In genomic region chr11:115419531-115420237, GRCm38 (mm10) we compare ENCODE assay signal across 8 mouse cellular contexts. TPM values are rescaled to one million over a fixed set of nuclear protein-coding genes. Genes with fewer than 3 reads are reported as not detected.
DNase-seq lines count a peak whose midpoint lies in the region; ATAC-seq and TF ChIP-seq lines count a peak whose summit lies in the region.

Atp5h (minus strand) TSS chr11:115419962.
Kctd2 (plus strand) TSS chr11:115420128.

- TF ChIP-seq EP300 in liver, postnatal 0 days (IDR thresholded peaks at IDR 0.05; ENCODE audit: low read depth) = no peak

- ATAC-seq in forebrain, embryonic 13.5 days = peak; percentile 99
- peak; percentile 98 for ATAC-seq in liver, postnatal 0 days
- peak; percentile 98 for ATAC-seq in neural tube, embryonic 14.5 days (ENCODE audit: low read depth)

- DNase-seq in c-Kit-positive CD71-positive TER-119-positive erythroid progenitor cells, embryonic 14.5 days (ENCODE audit: low spot score) = peak; percentile 94
- peak; percentile 97 for DNase-seq in heart, postnatal 10 days
- DNase-seq in large intestine, adult 2 months (ENCODE audit: low read depth, low spot score) = peak; percentile 94
- DNase-seq in liver, postnatal 0 days = peak; percentile 95
- DNase-seq in testis, postnatal 10 days (ENCODE audit: low spot score) = peak; percentile 94

- no peak for TF ChIP-seq CTCF in E14TG2a.4 (conservative IDR thresholded peaks at IDR 0.05; ENCODE audit: low read length)
- TF ChIP-seq CTCF in liver, postnatal 0 days (IDR thresholded peaks at IDR 0.05; ENCODE audit: low read depth) = no peak

- H3K4me2 ChIP-seq in forebrain, embryonic 13.5 days = peak within 1 kb of the TSS; percentile 92
- peak within 1 kb of the TSS; percentile 96 for H3K4me2 ChIP-seq in liver, postnatal 0 days (ENCODE audit: low read depth, low read length)
- peak within 1 kb of the TSS; percentile 96 for H3K4me2 ChIP-seq in neural tube, embryonic 14.5 days (ENCODE audit: low read depth, low read length)

- H3K27ac ChIP-seq in forebrain, embryonic 13.5 days = peak within 1 kb of the TSS; percentile 80
- H3K27ac ChIP-seq in liver, postnatal 0 days (ENCODE audit: low read depth) = peak within 1 kb of the TSS; percentile 83
- H3K27ac ChIP-seq in neural tube, embryonic 14.5 days (ENCODE audit: low read depth, low read length) = peak within 1 kb of the TSS; percentile 83

- H3K27me3 ChIP-seq in E14TG2a.4 (ENCODE audit: insufficient read depth, low read length) = no peaks in the 10 kb centered on the region
- no peaks in the 10 kb centered on the region for H3K27me3 ChIP-seq in forebrain, embryonic 13.5 days
- no peaks in the 10 kb centered on the region for H3K27me3 ChIP-seq in liver, postnatal 0 days (ENCODE audit: insufficient read depth, low read length)
- H3K27me3 ChIP-seq in neural tube, embryonic 14.5 days (ENCODE audit: control insufficient read depth, insufficient read depth, low read length) = no peaks in the 10 kb centered on the region

- peak within 1 kb of the TSS; percentile 96 for H3K9ac ChIP-seq in forebrain, embryonic 13.5 days
- H3K9ac ChIP-seq in liver, postnatal 0 days (replicated peaks) = peak within 1 kb of the TSS; percentile 94
- peak within 1 kb of the TSS; percentile 97 for H3K9ac ChIP-seq in neural tube, embryonic 14.5 days (replicated peaks; ENCODE audit: low read depth, low read length)

- H3K4me1 ChIP-seq in E14TG2a.4 (replicated peaks; ENCODE audit: low read depth, low read length) = peaks cover 65% of the 10 kb centered on the region
- H3K4me1 ChIP-seq in forebrain, embryonic 13.5 days = peaks cover 33% of the 10 kb centered on the region
- peaks cover 24% of the 10 kb centered on the region for H3K4me1 ChIP-seq in liver, postnatal 0 days (ENCODE audit: insufficient read depth)
- H3K4me1 ChIP-seq in neural tube, embryonic 14.5 days (ENCODE audit: control insufficient read depth, insufficient read depth, low read length) = peaks cover 23% of the 10 kb centered on the region

- intact Hi-C loops in heart, postnatal 10 days (cut with DNase I) = no loop called here

- H3K9me3 ChIP-seq in E14TG2a.4 (ENCODE audit: low read length) = no peaks in the 10 kb centered on the region
- no peaks in the 10 kb centered on the region for H3K9me3 ChIP-seq in forebrain, embryonic 13.5 days (replicated peaks)
- no peaks in the 10 kb centered on the region for H3K9me3 ChIP-seq in liver, postnatal 0 days (ENCODE audit: low read length)
- no peaks in the 10 kb centered on the region for H3K9me3 ChIP-seq in neural tube, embryonic 14.5 days (ENCODE audit: control insufficient read depth, low read length)

- H3K4me3 ChIP-seq in E14TG2a.4 (replicated peaks; ENCODE audit: low read length) = peak within 1 kb of the TSS; percentile 98
- peak within 1 kb of the TSS; percentile 94 for H3K4me3 ChIP-seq in forebrain, embryonic 13.5 days
- H3K4me3 ChIP-seq in liver, postnatal 0 days (ENCODE audit: low read depth, low read length) = peak within 1 kb of the TSS; percentile 91
- H3K4me3 ChIP-seq in neural tube, embryonic 14.5 days (ENCODE audit: low read depth, low read length) = peak within 1 kb of the TSS; percentile 93

- 1% methylated on average over 36 of the region's 56 CpGs for WGBS in forebrain, embryonic 13.5 days
- under 1% methylated on average over 56 of the region's 56 CpGs for WGBS in large intestine, adult 2 months
- 1% methylated on average over 50 of the region's 56 CpGs for WGBS in liver, postnatal 0 days (ENCODE audit: insufficient replicate concordance)
- WGBS in neural tube, embryonic 14.5 days = under 1% methylated on average over 49 of the region's 56 CpGs

- peaks cover 52% of the 10 kb centered on the region for H3K36me3 ChIP-seq in E14TG2a.4 (ENCODE audit: insufficient read depth, low read length)
- H3K36me3 ChIP-seq in forebrain, embryonic 13.5 days (ENCODE audit: poor library complexity, severe bottlenecking) = peaks cover 55% of the 10 kb centered on the region
- H3K36me3 ChIP-seq in liver, postnatal 0 days (replicated peaks; ENCODE audit: insufficient read depth, low read length) = peaks cover 25% of the 10 kb centered on the region
- H3K36me3 ChIP-seq in neural tube, embryonic 14.5 days (ENCODE audit: control insufficient read depth, insufficient read depth, low read length) = peaks cover 17% of the 10 kb centered on the region; the same call in 1 of the 2 replicates

RNA-seq across cellular contexts. Expression of gene Atp5h, which starts in this region (rescaled TPM):
- 916 and 1,000 TPM in 2 replicates for polyA plus RNA-seq in forebrain, embryonic 13.5 days (2015; fragmentation: Nextera tagmentation; extraction: Ambion mirVana)
- total RNA-seq in heart, postnatal 10 days (2021) = 1,000 to 10,000 TPM; 1,980 to 2,006 TPM
- 177 and 188 TPM in 2 replicates for polyA plus RNA-seq in large intestine, adult 2 months (2012; rRNA removed)
- polyA plus RNA-seq in liver, postnatal 0 days (2015; fragmentation: Nextera tagmentation; extraction: Ambion mirVana) = 857 and 872 TPM in 2 replicates
- polyA plus RNA-seq in neural tube, embryonic 14.5 days (2014; fragmentation: Nextera tagmentation; extraction: Ambion mirVana) = 928 and 1,005 TPM in 2 replicates

RNA-seq across cellular contexts. Expression of gene Kctd2, which starts in this region (rescaled TPM):
- polyA plus RNA-seq in forebrain, embryonic 13.5 days (2015; fragmentation: Nextera tagmentation; extraction: Ambion mirVana) = 7.0 and 9.9 TPM in 2 replicates
- total RNA-seq in heart, postnatal 10 days (2021) = 10 to 100 TPM; 22.7 to 26.7 TPM
- polyA plus RNA-seq in large intestine, adult 2 months (2012; rRNA removed) = 24.2 and 29.0 TPM in 2 replicates
- polyA plus RNA-seq in liver, postnatal 0 days (2015; fragmentation: Nextera tagmentation; extraction: Ambion mirVana) = 5.4 and 6.3 TPM in 2 replicates
- 28.8 and 33.7 TPM in 2 replicates for polyA plus RNA-seq in neural tube, embryonic 14.5 days (2014; fragmentation: Nextera tagmentation; extraction: Ambion mirVana)

Comparison
In these comparisons a context has a peak if more than half of its experiments do, and no peak if none do; other contexts are left out.
1. Peak in every context shown above with its lines: DNase-seq, ATAC-seq, H3K4me3 ChIP-seq and H3K27ac ChIP-seq.